Mouse (Mus musculus) bone marrow, adult 2 months (tissue): ENCODE results near the gene Zdhhc19.

Source experiments
- CTCF ChIP-seq: fragments of 200-500 bp; IDR thresholded peaks from 2 replicates; pipeline ENCODE4 v1.5.1; 2011; ENCODE audit warnings: low read length, control low read depth; ENCODE audit not compliant: control insufficient read depth, insufficient read depth
- POLR2A ChIP-seq: fragments of 200-500 bp; IDR thresholded peaks from 2 replicates; pipeline ENCODE4 v1.6.1; 2011; ENCODE audit warnings: low read depth, mild to moderate bottlenecking, control low read depth, low read length, borderline replicate concordance; ENCODE audit not compliant: control insufficient read depth

GRCm38 (mm10) chr16:32588568-32588967 lies 92.5 kb downstream of the Zdhhc19 start:
- TF ChIP-seq POLR2A (no peak), CTCF (no peak)
